In the genomic region with DNA sequence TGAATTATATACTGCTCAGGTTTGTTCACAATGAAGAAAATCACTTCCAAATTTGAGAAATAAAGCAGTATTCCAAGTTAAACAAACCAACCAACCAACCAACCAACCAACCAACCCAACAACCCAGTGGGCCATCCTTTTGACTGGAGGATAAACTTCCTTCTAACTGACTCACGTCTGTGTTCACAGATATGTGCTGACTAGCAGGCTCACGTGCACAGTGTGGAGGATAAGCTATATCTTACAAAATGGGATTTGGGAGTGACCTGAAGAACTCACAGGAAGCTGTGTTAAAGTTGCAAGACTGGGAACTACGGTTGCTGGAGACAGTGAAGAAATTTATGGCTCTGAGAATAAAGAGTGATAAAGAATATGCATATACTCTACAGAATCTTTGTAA, we compare ENCODE assay signal across 16 mouse cellular contexts. TPM values are rescaled to one million over a fixed set of nuclear protein-coding genes. Genes with fewer than 3 reads are reported as not detected.
"Had no signal": no experiment of that assay in that cellular context is flagged by ENCODE, and none has a peak within 500 bp of the region (broad histone marks: within the 10 kb centered on the region; RNA-seq: fewer than 3 reads in every experiment).

No protein-coding gene starts in this region.

- H3K9me3 ChIP-seq: neural tube, embryonic 15.5 days; stomach, embryonic 15.5 days had no signal

- H3K4me3 ChIP-seq: neural tube, embryonic 15.5 days; stomach, embryonic 15.5 days had no signal

- H3K36me3 ChIP-seq: neural tube, embryonic 15.5 days; stomach, embryonic 15.5 days had no signal

- H3K4me2 ChIP-seq: neural tube, embryonic 15.5 days; stomach, embryonic 15.5 days had no signal

- H3K4me1 ChIP-seq: neural tube, embryonic 15.5 days; stomach, embryonic 15.5 days had no signal

- H3K27me3 ChIP-seq: neural tube, embryonic 15.5 days; stomach, embryonic 15.5 days had no signal

- H3K9ac ChIP-seq: neural tube, embryonic 15.5 days; stomach, embryonic 15.5 days had no signal

- DNase-seq: retina, postnatal 1 day; right cerebral cortex, adult 18-20 months; right cerebral cortex, postnatal 14 days; right cerebral cortex, postnatal 25 days; right cerebral cortex, postnatal 4 days; spleen, adult 18-20 months; thymus, adult 18-20 months; thymus, adult 2 months; thymus, postnatal 14 days; thymus, postnatal 25 days; thymus, postnatal 36 days; thymus, postnatal 4 days had no signal

- H3K27ac ChIP-seq: neural tube, embryonic 15.5 days; stomach, embryonic 15.5 days; stomach, postnatal 0 days had no signal

RNA-seq across cellular contexts. Expression of a gene that starts 32.2 kb away (rescaled TPM):
- polyA plus RNA-seq: small intestine, adult 2 months; thymus, adult 2 months had no signal
